Mouse (Mus musculus) duodenum, adult 2 months (tissue): ENCODE data around the gene Fgfr2. TPM values are rescaled to one million over a fixed set of nuclear protein-coding genes. Genes with fewer than 3 reads are reported as not detected.

Source experiments
- polyA plus RNA-seq: library from polyadenylated mRNA; depleted of rRNA; stranded (reverse); fragments of >200 nt; gene quantifications from 2 replicates; pipeline ENCODE4 v1.2.3, GENCODE M21; 2012; ENCODE audit warnings: low replicate concordance

Gene Fgfr2
- polyA plus RNA-seq, 1 experiment = 8.8 TPM

GRCm38 (mm10) chr7:131542115-131542871, 1580.9 kb downstream of the Fgfr2 start, which contains the start of gene Hmx3:
Gene Hmx3 (plus strand): TSS chr7:131542867.

GRCm38 (mm10) chr7:131410416-131411058, 1712.6 kb downstream of the Fgfr2 start, which contains the start of the genes Ikzf5 and Acadsb:
Gene Ikzf5 (minus strand): TSS chr7:131410521.
Gene Acadsb (plus strand): TSS chr7:131410601.

GRCm38 (mm10) chr7:131370648-131371469, 1752.3 kb downstream of the Fgfr2 start, which contains the start of gene Pstk:
Gene Pstk (plus strand): TSS chr7:131371141.

GRCm38 (mm10) chr7:131362615-131363300, 1760.4 kb downstream of the Fgfr2 start, which contains the start of gene 2310057M21Rik:
Gene 2310057M21Rik (minus strand): TSS chr7:131362759.

GRCm38 (mm10) chr7:131333564-131333963, 1789.6 kb downstream of the Fgfr2 start, which contains the start of gene Fam24a:
Gene Fam24a (plus strand): TSS chr7:131333864.

GRCm38 (mm10) chr7:131329416-131329815, 1793.7 kb downstream of the Fgfr2 start, which contains the start of gene Fam24b:
Gene Fam24b (minus strand): TSS chr7:131329516.

GRCm38 (mm10) chr7:131322192-131322591, 1801.0 kb downstream of the Fgfr2 start, which contains the start of gene Cuzd1:
Gene Cuzd1 (minus strand): TSS chr7:131322292.

GRCm38 (mm10) chr7:131174121-131174520, 1949.0 kb downstream of the Fgfr2 start, which contains the start of gene 5430419D17Rik:
Gene 5430419D17Rik (plus strand): TSS chr7:131174402.

GRCm38 (mm10) chr7:131146214-131146613, 1976.9 kb downstream of the Fgfr2 start, which contains the start of gene 4933402N03Rik:
Gene 4933402N03Rik (minus strand): TSS chr7:131146314.

GRCm38 (mm10) chr7:131031755-131032154, 2091.4 kb downstream of the Fgfr2 start, which contains the start of gene Dmbt1:
Gene Dmbt1 (plus strand): TSS chr7:131032053.

GRCm38 (mm10) chr7:130935793-130936471, 2187.2 kb downstream of the Fgfr2 start, which contains the start of gene Htra1:
Gene Htra1 (plus strand): TSS chr7:130936111.

GRCm38 (mm10) chr7:130865613-130866591, 2257.2 kb downstream of the Fgfr2 start, which contains the start of gene Plekha1:
Gene Plekha1 (plus strand): TSS chr7:130865756.

GRCm38 (mm10) chr7:130773914-130774630, 2349.1 kb downstream of the Fgfr2 start, which contains the start of gene Btbd16:
Gene Btbd16 (plus strand): TSS chr7:130774069.

GRCm38 (mm10) chr7:130577388-130578003, 2545.7 kb downstream of the Fgfr2 start, which contains the start of gene Tacc2:
Gene Tacc2 (plus strand): TSS chr7:130577438.

GRCm38 (mm10) chr7:130572821-130573220, 2550.3 kb downstream of the Fgfr2 start, which contains the start of gene Nsmce4a:
Gene Nsmce4a (minus strand): TSS chr7:130573118.

GRCm38 (mm10) chr7:130520049-130520425, 2603.1 kb downstream of the Fgfr2 start, which contains the start of gene Ate1:
Gene Ate1 (minus strand): TSS chr7:130520369.

